Mouse (Mus musculus) olfactory bulb, adult 2 months (tissue): ENCODE measurements around the gene Pnrc1.

Experiments used
- CTCF ChIP-seq: fragments of 200-500 bp; IDR thresholded peaks from 2 replicates; pipeline ENCODE4 v1.5.1; 2012; ENCODE audit warnings: low read depth, mild to moderate bottlenecking, low read length, moderate library complexity; ENCODE audit not compliant: insufficient read depth
- POLR2A ChIP-seq: fragments of 200-500 bp; IDR thresholded peaks from 2 replicates; pipeline ENCODE4 v1.6.1; 2012; ENCODE audit warnings: mild to moderate bottlenecking, low read depth, low read length, moderate library complexity; ENCODE audit not compliant: insufficient read depth

GRCm38 (mm10) chr4:33248062-33248889 lies 41.7 kb downstream of the Pnrc1 start:
- peak; percentile 98 for TF ChIP-seq POLR2A
- no peak for TF ChIP-seq CTCF
